Mouse (Mus musculus): ENCODE results near the gene Ccng1. TPM values are rescaled to one million over a fixed set of nuclear protein-coding genes. Genes with fewer than 3 reads are reported as not detected.

Ccng1 gene
- polyA plus RNA-seq, 1 experiment from 2014 or later, result 42.3 TPM

- H3K9me3 ChIP-seq (ENCODE audit: control insufficient read depth, low read length), result no peaks in the 10 kb centered on the region
- no peaks in the 10 kb centered on the region for H3K27me3 ChIP-seq (ENCODE audit: control insufficient read depth, insufficient read depth, low read depth, low read length)
- no peak overlapping the region for H3K4me2 ChIP-seq (ENCODE audit: low read depth, low read length)
- no peak for ATAC-seq (ENCODE audit: low read depth)
- no peaks in the 10 kb centered on the region for H3K4me1 ChIP-seq (replicated peaks; ENCODE audit: control insufficient read depth, insufficient read depth, low read length)
- no peak overlapping the region for H3K4me3 ChIP-seq (ENCODE audit: low read length)
- no peaks in the 10 kb centered on the region for H3K36me3 ChIP-seq (ENCODE audit: control insufficient read depth, insufficient read depth, low read length)
- H3K9ac ChIP-seq (ENCODE audit: low read length), result no peak overlapping the region
- WGBS, result 26% methylated on average over 2 of the region's 2 CpGs
- no peak overlapping the region for H3K27ac ChIP-seq (ENCODE audit: low read length)
Measured at GRCm38 (mm10) chr11:40763395-40763794, 8.3 kb upstream of the Ccng1 start.

GRCm38 (mm10) chr11:40759896-40760295 lies 4.8 kb upstream of the Ccng1 start:
- H3K9me3 ChIP-seq (ENCODE audit: control insufficient read depth, low read length), result no peaks in the 10 kb centered on the region
- H3K4me1 ChIP-seq (replicated peaks; ENCODE audit: control insufficient read depth, insufficient read depth, low read length), result no peaks in the 10 kb centered on the region
- H3K4me2 ChIP-seq (ENCODE audit: low read depth, low read length), result no peak overlapping the region
- H3K4me3 ChIP-seq (ENCODE audit: low read length), result no peak overlapping the region
- no peaks in the 10 kb centered on the region for H3K36me3 ChIP-seq (ENCODE audit: control insufficient read depth, insufficient read depth, low read length)
- ATAC-seq (ENCODE audit: low read depth), result no peak
- WGBS, result 79% methylated on average over 8 of the region's 8 CpGs
- no peaks in the 10 kb centered on the region for H3K27me3 ChIP-seq (ENCODE audit: control insufficient read depth, insufficient read depth, low read depth, low read length)
- H3K27ac ChIP-seq (ENCODE audit: low read length), result no peak overlapping the region
- H3K9ac ChIP-seq (ENCODE audit: low read length), result no peak overlapping the region

- WGBS, result 89% methylated on average over 8 of the region's 8 CpGs
- peaks cover 7% of the 10 kb centered on the region for H3K4me1 ChIP-seq (replicated peaks; ENCODE audit: control insufficient read depth, insufficient read depth, low read length)
- no peaks in the 10 kb centered on the region; the same call in 1 of the 2 replicates for H3K36me3 ChIP-seq (ENCODE audit: control insufficient read depth, insufficient read depth, low read length)
- no peak overlapping the region for H3K9ac ChIP-seq (ENCODE audit: low read length)
- H3K9me3 ChIP-seq (ENCODE audit: control insufficient read depth, low read length), result no peaks in the 10 kb centered on the region
- no peak overlapping the region for H3K27ac ChIP-seq (ENCODE audit: low read length)
- no peak overlapping the region for H3K4me2 ChIP-seq (ENCODE audit: low read depth, low read length)
- H3K27me3 ChIP-seq (ENCODE audit: control insufficient read depth, insufficient read depth, low read depth, low read length), result no peaks in the 10 kb centered on the region
- no peak overlapping the region for H3K4me3 ChIP-seq (ENCODE audit: low read length)
- no peak for ATAC-seq (ENCODE audit: low read depth)
Measured at GRCm38 (mm10) chr11:40755968-40756367, 857 bp upstream of the Ccng1 start.

- peaks cover 5% of the 10 kb centered on the region for H3K36me3 ChIP-seq (ENCODE audit: control insufficient read depth, insufficient read depth, low read length)
- ATAC-seq (ENCODE audit: low read depth), result no peak; the same call in 1 of the 2 replicates
- peak overlapping the region; percentile 75 for H3K4me3 ChIP-seq (ENCODE audit: low read length)
- no peaks in the 10 kb centered on the region for H3K27me3 ChIP-seq (ENCODE audit: control insufficient read depth, insufficient read depth, low read depth, low read length)
- peak overlapping the region; percentile 91 for H3K9ac ChIP-seq (ENCODE audit: low read length)
- peaks cover 7% of the 10 kb centered on the region for H3K4me1 ChIP-seq (replicated peaks; ENCODE audit: control insufficient read depth, insufficient read depth, low read length)
- WGBS, result 1% methylated on average over 19 of the region's 19 CpGs
- peak overlapping the region; percentile 63 for H3K4me2 ChIP-seq (ENCODE audit: low read depth, low read length)
- no peaks in the 10 kb centered on the region for H3K9me3 ChIP-seq (ENCODE audit: control insufficient read depth, low read length)
- H3K27ac ChIP-seq (ENCODE audit: low read length), result peak overlapping the region; percentile 38; the same call in 1 of the 2 replicates
Measured at GRCm38 (mm10) chr11:40754664-40755107, 425 bp downstream of the Ccng1 start.

DNA sequence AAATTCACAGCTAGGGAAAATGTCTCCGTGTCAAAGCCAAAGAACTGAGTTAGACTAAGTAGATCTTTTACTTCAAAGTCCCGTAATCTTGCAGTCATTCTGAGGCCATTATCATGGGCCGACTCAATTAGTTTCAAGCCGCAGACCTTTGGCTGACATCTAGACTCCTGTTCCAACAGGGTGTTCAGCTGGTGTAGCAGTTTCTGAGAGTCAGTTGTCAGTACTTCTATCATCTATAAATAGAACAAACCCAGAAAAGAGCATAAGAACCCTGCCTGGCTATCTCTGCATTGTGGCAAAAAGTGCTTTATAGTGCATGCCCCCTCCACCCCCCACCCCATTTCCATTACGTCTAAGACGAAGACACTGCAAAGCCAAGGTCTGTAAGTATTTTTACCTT lies 1.3 kb downstream of the Ccng1 start:
- H3K9me3 ChIP-seq (ENCODE audit: control insufficient read depth, low read length), result no peaks in the 10 kb centered on the region
- no peak overlapping the region for H3K27ac ChIP-seq (ENCODE audit: low read length)
- peaks cover 8% of the 10 kb centered on the region for H3K36me3 ChIP-seq (ENCODE audit: control insufficient read depth, insufficient read depth, low read length)
- no peak overlapping the region for H3K9ac ChIP-seq (ENCODE audit: low read length)
- WGBS, result 44% methylated on average over 6 of the region's 6 CpGs
- H3K4me2 ChIP-seq (ENCODE audit: low read depth, low read length), result peak overlapping the region; percentile 63
- no peak for ATAC-seq (ENCODE audit: low read depth)
- peaks cover 7% of the 10 kb centered on the region for H3K4me1 ChIP-seq (replicated peaks; ENCODE audit: control insufficient read depth, insufficient read depth, low read length)
- H3K4me3 ChIP-seq (ENCODE audit: low read length), result 0 out of 2 replicates have a peak overlapping the region, but pooled peaks have one; percentile 11
- no peaks in the 10 kb centered on the region for H3K27me3 ChIP-seq (ENCODE audit: control insufficient read depth, insufficient read depth, low read depth, low read length)

GRCm38 (mm10) chr11:40747716-40748115 lies 7.4 kb downstream of the Ccng1 start:
- H3K36me3 ChIP-seq (ENCODE audit: control insufficient read depth, insufficient read depth, low read length), result peaks cover 8% of the 10 kb centered on the region
- no peak overlapping the region for H3K9ac ChIP-seq (ENCODE audit: low read length)
- H3K4me1 ChIP-seq (replicated peaks; ENCODE audit: control insufficient read depth, insufficient read depth, low read length), result no peaks in the 10 kb centered on the region
- no peak for ATAC-seq (ENCODE audit: low read depth)
- H3K27me3 ChIP-seq (ENCODE audit: control insufficient read depth, insufficient read depth, low read depth, low read length), result no peaks in the 10 kb centered on the region
- WGBS, result 67% methylated on average over 2 of the region's 2 CpGs
- H3K9me3 ChIP-seq (ENCODE audit: control insufficient read depth, low read length), result no peaks in the 10 kb centered on the region
- H3K4me2 ChIP-seq (ENCODE audit: low read depth, low read length), result no peak overlapping the region
- H3K4me3 ChIP-seq (ENCODE audit: low read length), result no peak overlapping the region
- no peak overlapping the region for H3K27ac ChIP-seq (ENCODE audit: low read length)

DNA sequence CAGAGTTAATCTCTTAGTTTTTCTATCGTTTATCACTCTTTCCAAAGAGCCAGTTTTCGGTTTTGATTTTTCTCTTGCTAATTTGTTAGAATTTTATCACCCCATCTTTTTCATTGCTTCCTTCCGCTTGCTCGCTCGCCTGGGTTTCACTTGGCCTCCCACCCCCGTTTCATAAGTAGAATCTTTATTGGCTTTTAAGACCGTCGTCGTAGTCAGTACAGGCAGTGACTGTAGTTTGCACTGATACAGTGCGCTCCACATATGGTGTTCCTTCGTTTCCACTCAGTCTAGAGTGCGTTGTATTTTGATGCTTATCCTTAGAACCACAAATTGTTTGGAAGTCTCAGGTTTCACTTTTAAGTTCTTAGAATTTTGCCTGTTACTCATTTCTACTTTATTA lies 8.8 kb downstream of the Ccng1 start:
- Histone ChIP-seq H3K4me3 (ENCODE audit: low read length) (no peak overlapping the region), H3K9ac (ENCODE audit: low read length) (no peak overlapping the region), H3K27ac (ENCODE audit: low read length) (no peak overlapping the region), H3K27me3 (ENCODE audit: control insufficient read depth, insufficient read depth, low read depth, low read length) (no peaks in the 10 kb centered on the region), H3K4me2 (ENCODE audit: low read depth, low read length) (no peak overlapping the region), H3K9me3 (ENCODE audit: control insufficient read depth, low read length) (no peaks in the 10 kb centered on the region), H3K36me3 (ENCODE audit: control insufficient read depth, insufficient read depth, low read length) (peaks cover 8% of the 10 kb centered on the region), H3K4me1 (replicated peaks; ENCODE audit: control insufficient read depth, insufficient read depth, low read length) (no peaks in the 10 kb centered on the region)
- 89% methylated on average over 12 of the region's 12 CpGs for WGBS
- no peak for ATAC-seq (ENCODE audit: low read depth)

- 75% methylated on average over 3 of the region's 3 CpGs for WGBS
- H3K9me3 ChIP-seq (ENCODE audit: control insufficient read depth, low read length), result no peaks in the 10 kb centered on the region
Measured at GRCm38 (mm10) chr11:40744348-40744747, 10.8 kb downstream of the Ccng1 start.

DNA sequence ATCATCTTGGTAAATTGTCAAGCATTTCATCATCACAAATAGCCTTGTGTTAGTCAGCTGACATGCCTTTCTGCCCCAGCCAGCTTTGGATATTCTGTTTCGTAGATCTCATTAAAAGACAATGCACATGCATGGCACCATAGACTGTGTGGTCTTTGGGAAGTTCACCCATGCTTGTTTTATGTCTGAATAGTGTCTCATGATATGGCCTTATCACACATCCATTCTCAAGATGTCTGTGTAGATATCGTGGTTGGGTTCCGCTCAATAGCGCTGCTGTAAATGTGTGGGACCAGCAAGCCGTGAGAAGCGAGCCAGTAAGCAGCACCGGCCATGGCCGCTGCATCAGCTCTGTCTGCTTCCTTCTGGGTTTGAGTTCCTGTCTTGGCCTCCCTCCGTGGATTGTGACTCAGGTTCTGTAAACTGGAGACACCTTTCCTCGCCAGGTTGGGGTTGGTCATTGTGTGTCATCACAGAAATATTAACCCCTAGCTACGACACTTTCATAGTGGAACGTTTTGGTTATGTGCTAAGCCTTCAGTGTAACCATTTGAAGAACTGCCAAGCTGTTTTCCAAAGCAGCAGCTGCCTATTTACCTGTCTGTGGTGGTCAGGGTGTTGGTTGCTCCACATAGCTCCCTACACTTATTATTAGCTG lies 13.4 kb downstream of the Ccng1 start:
- no peak for ATAC-seq (ENCODE audit: low read depth)
- Histone ChIP-seq H3K36me3 (ENCODE audit: control insufficient read depth, insufficient read depth, low read length) (peaks cover 16% of the 10 kb centered on the region), H3K4me1 (replicated peaks; ENCODE audit: control insufficient read depth, insufficient read depth, low read length) (no peaks in the 10 kb centered on the region), H3K27ac (ENCODE audit: low read length) (no peak overlapping the region), H3K9ac (ENCODE audit: low read length) (no peak overlapping the region), H3K4me3 (ENCODE audit: low read length) (no peak overlapping the region), H3K9me3 (ENCODE audit: control insufficient read depth, low read length) (no peaks in the 10 kb centered on the region), H3K27me3 (ENCODE audit: control insufficient read depth, insufficient read depth, low read depth, low read length) (no peaks in the 10 kb centered on the region), H3K4me2 (ENCODE audit: low read depth, low read length) (no peak overlapping the region)
- WGBS, result 88% methylated on average over 12 of the region's 12 CpGs

More at GRCm38 (mm10) chr11:40744348-40744747, 10.8 kb downstream of the Ccng1 start:
- H3K9ac ChIP-seq (ENCODE audit: low read length), result no peak overlapping the region
- H3K27ac ChIP-seq (ENCODE audit: low read length), result no peak overlapping the region
- ATAC-seq (ENCODE audit: low read depth), result no peak
- H3K4me2 ChIP-seq (ENCODE audit: low read depth, low read length), result no peak overlapping the region
- H3K4me1 ChIP-seq (replicated peaks; ENCODE audit: control insufficient read depth, insufficient read depth, low read length), result no peaks in the 10 kb centered on the region
- no peak overlapping the region for H3K4me3 ChIP-seq (ENCODE audit: low read length)
- H3K27me3 ChIP-seq (ENCODE audit: control insufficient read depth, insufficient read depth, low read depth, low read length), result no peaks in the 10 kb centered on the region
- H3K36me3 ChIP-seq (ENCODE audit: control insufficient read depth, insufficient read depth, low read length), result peaks cover 4% of the 10 kb centered on the region; the same call in 1 of the 2 replicates

Data from lung, embryonic 16.5 days (tissue).